Mouse (Mus musculus) neural tube, embryonic 12.5 days (tissue): Measurements from ENCODE around the gene Nub1. TPM values are rescaled to one million over a fixed set of nuclear protein-coding genes. Genes with fewer than 3 reads are reported as not detected.

Source experiments
- ATAC-seq: fragments of 200-750 bp; cut with Nextera tagmentation; 2 replicates; pipeline ENCODE4 v1.8.0; 2017; ENCODE audit warnings: low read depth, mild to moderate bottlenecking, moderate TSS enrichment, moderate library complexity; ENCODE audit not compliant: low FRiP score
- H3K27ac ChIP-seq: fragments of 300-500 bp; sonication (generic); 2 replicates; pipeline ENCODE4 v1.5.1; 2016
- H3K27me3 ChIP-seq: fragments of 300-500 bp; sonication (generic); replicated peaks from 2 replicates; pipeline ENCODE4 v1.6.1; 2016; ENCODE audit warnings: mild to moderate bottlenecking
- H3K36me3 ChIP-seq: fragments of 300-500 bp; sonication (generic); 2 replicates; pipeline ENCODE4 v1.6.1; 2016; ENCODE audit warnings: mild to moderate bottlenecking
- H3K4me1 ChIP-seq: fragments of 300-500 bp; sonication (generic); 2 replicates; pipeline ENCODE4 v1.6.1; 2016
- H3K4me2 ChIP-seq: fragments of 300-500 bp; sonication (generic); replicated peaks from 2 replicates; pipeline ENCODE4 v1.6.1; 2016; ENCODE audit warnings: mild to moderate bottlenecking
- H3K4me3 ChIP-seq: fragments of 300-500 bp; sonication (generic); 2 replicates; pipeline ENCODE4 v1.5.1; 2016
- H3K9ac ChIP-seq: fragments of 300-500 bp; sonication (generic); 2 replicates; pipeline ENCODE4 v1.6.1; 2016; ENCODE audit warnings: mild to moderate bottlenecking
- H3K9me3 ChIP-seq: fragments of 300-500 bp; sonication (generic); 2 replicates; pipeline ENCODE4 v1.6.1; 2016; ENCODE audit warnings: mild to moderate bottlenecking
- WGBS: fragments of 180-500 bp; shearing (Covaris S2); methylation state at CpG from one replicate; pipeline ENCODE4 v1.1.7; 2016; 5-methylcytosine and 5-hydroxymethylcytosine counted together
- polyA plus RNA-seq: library from polyadenylated mRNA; unstranded; fragments of >200 nt; fragmentation: Nextera tagmentation; extraction: Ambion mirVana; gene quantifications from 2 replicates; pipeline ENCODE4 v1.2.1, GENCODE M21; 2016

Nub1 gene
- polyA plus RNA-seq, 1 experiment from 2014 or later, result 44.2 TPM

DNA sequence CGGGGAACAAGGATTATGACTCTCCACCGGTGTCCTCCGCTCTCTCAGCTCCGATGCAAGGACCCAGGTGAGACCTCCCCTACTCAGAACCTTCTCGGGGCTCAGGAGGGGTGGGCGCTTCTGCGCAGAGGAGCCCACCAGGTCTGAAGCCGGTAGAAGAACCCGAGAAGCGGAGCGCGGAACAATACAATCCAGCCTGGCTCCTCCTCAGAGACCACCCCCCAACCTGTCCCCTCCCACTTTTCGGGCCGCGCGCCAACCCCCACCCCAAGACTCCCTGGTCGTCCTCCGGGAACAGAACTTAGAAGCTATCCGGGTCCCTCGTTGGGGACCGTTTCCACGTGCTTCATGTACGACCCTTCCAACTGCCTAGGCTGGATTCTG, 45.1 kb downstream of the Nub1 start, which contains the start of gene Wdr86:
Gene Wdr86, minus strand, starts transcription at position 240 of the 384 bp plus-strand sequence.
- Histone ChIP-seq H3K4me3 (peak within 1 kb of the TSS; percentile 42), H3K4me2 (peak within 1 kb of the TSS; percentile 64), H3K4me1 (peaks cover 25% of the 10 kb centered on the region), H3K27me3 (peaks cover 39% of the 10 kb centered on the region), H3K9me3 (no peaks in the 10 kb centered on the region), H3K9ac (peak within 1 kb of the TSS; percentile 49; the same call in 1 of the 2 replicates), H3K36me3 (no peaks in the 10 kb centered on the region), H3K27ac (no peak within 1 kb of the TSS)
- no peak for ATAC-seq
- WGBS, result under 1% methylated on average over 23 of the region's 23 CpGs

DNA sequence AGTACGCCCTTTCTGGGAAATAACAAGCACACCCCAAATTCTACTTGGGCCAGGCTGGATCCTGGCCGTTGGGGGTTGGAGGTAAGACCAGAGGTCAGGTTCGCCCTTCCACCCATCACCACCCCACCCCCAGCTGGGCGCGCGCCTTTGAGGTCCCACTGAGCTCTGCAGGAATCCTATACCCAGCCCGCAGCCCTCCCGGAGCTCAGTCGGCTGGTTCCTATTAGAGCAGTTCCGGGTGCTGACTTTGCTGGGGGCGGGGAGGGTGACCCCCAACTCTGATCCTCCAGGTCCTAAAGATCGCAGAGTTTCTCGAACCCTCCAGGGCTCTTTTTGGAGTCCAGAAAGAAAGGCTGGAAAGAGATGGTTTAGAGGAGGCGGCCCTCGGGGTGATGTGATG, 45.7 kb downstream of the Nub1 start:
- WGBS, result 3% methylated on average over 15 of the region's 15 CpGs
- no peak for ATAC-seq
- Histone ChIP-seq H3K36me3 (no peaks in the 10 kb centered on the region), H3K9ac (no peak overlapping the region), H3K27ac (no peak overlapping the region), H3K4me2 (peak overlapping the region; percentile 64), H3K4me1 (peaks cover 25% of the 10 kb centered on the region), H3K4me3 (peak overlapping the region; percentile 42), H3K9me3 (no peaks in the 10 kb centered on the region), H3K27me3 (peaks cover 39% of the 10 kb centered on the region)

DNA sequence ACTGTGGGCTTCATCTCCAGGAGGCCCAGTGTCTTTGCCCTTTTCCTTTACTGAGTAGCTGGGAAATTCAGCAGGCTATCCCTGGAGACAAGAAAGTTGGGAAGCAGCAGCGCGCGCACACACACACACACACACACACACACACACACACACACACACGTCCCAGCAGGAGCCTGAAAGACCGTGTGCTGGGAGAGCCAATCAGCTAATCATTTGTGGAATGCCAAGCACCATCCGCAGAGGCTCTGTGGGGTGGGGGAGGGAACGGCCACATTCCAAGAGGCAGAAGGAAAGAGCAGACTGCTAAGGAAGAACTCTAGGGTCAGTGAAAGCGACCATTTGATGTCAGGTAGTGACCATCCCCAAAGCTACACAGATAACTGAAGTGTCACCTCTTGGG, 47.8 kb downstream of the Nub1 start:
- 2% methylated on average over 8 of the region's 8 CpGs for WGBS
- Histone ChIP-seq H3K9ac (no peak overlapping the region), H3K27me3 (peaks cover 39% of the 10 kb centered on the region), H3K27ac (no peak overlapping the region), H3K4me3 (no peak overlapping the region), H3K4me2 (no peak overlapping the region), H3K36me3 (no peaks in the 10 kb centered on the region), H3K4me1 (peaks cover 25% of the 10 kb centered on the region), H3K9me3 (no peaks in the 10 kb centered on the region)
- ATAC-seq, result no peak

DNA sequence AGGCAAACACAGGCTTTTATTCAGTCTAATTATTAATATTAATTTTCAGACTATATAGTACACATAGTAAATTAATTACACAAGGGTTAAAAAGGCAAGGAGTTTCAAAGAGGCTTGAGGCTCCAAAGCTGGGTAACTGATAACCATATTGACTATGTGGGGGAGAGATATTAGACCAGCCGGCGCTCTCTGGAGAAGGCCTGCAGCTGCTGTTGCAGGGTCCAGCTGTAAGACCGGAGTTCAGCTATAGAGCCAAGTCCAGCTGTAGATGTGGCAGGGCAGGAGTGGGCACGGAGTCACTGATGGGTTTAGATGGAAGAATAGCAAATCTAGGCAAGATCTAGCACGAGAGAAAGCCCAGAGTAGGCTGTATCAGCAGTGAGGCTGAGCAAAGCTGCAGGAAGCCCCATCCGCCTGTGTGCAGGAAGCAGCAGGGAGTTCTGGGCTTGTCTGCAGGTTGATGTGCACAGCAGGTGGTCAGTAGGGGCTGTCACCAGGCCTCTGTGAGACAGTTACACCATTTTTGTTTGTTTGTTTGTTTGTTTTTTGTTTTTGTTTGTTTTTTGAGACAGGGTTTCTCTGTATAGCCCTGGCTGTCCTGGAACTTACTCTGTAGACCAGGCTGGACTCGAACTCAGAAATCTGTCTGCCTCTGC, 48.6 kb downstream of the Nub1 start:
- peaks cover 25% of the 10 kb centered on the region for H3K4me1 ChIP-seq
- no peak overlapping the region for H3K4me3 ChIP-seq
- no peak for ATAC-seq
- no peak overlapping the region for H3K9ac ChIP-seq
- no peak overlapping the region for H3K27ac ChIP-seq
- H3K27me3 ChIP-seq, result peaks cover 34% of the 10 kb centered on the region
- no peaks in the 10 kb centered on the region for H3K36me3 ChIP-seq
- WGBS, result 71% methylated on average over 7 of the region's 7 CpGs
- no peaks in the 10 kb centered on the region for H3K9me3 ChIP-seq
- H3K4me2 ChIP-seq, result no peak overlapping the region

DNA sequence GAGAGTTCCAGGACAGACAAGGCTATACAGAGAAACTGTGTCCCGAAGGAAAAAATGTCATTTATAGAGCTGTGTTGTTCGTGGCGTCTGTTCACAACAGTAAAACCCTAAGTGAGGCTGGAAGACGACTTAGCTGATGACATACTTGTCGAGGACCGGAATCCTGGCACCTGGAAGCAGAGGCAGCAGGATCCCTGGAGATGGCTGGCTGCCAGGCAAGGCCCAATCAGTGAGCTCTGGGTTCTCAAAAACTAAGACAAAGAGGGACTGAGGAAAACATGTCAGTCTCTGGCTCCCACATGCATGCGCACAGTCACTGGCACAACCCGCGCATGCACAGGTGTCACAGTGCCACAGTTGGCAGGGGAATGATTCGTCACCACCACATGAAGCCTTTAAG, 52.3 kb downstream of the Nub1 start:
- Histone ChIP-seq H3K4me1 (peaks cover 10% of the 10 kb centered on the region; the same call in 1 of the 2 replicates), H3K4me3 (no peak overlapping the region), H3K27ac (no peak overlapping the region), H3K4me2 (no peak overlapping the region), H3K27me3 (no peaks in the 10 kb centered on the region), H3K9ac (no peak overlapping the region), H3K9me3 (no peaks in the 10 kb centered on the region), H3K36me3 (no peaks in the 10 kb centered on the region)
- no peak for ATAC-seq
- 93% methylated on average over 10 of the region's 10 CpGs for WGBS

DNA sequence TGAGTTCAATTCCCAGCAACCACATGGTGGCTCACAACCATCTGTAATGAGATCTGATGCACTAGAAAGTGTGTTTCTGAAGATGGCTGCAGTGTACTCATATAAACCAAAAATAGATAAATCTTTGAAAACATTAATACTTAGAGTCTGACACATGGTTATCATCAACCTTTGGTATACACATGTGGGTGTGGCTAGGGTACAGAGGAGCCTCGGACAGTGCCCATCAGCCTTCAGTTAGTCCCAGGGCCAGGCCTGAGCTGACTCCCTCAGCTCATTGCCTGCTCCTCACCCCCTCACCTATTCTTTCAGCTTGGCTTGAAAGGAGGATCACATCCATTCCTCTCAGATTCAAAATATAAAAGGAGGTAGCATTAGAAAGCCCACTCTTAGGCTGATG, 53.2 kb downstream of the Nub1 start:
- 85% methylated on average over 1 of the region's 1 CpGs for WGBS
- no peak for ATAC-seq

DNA sequence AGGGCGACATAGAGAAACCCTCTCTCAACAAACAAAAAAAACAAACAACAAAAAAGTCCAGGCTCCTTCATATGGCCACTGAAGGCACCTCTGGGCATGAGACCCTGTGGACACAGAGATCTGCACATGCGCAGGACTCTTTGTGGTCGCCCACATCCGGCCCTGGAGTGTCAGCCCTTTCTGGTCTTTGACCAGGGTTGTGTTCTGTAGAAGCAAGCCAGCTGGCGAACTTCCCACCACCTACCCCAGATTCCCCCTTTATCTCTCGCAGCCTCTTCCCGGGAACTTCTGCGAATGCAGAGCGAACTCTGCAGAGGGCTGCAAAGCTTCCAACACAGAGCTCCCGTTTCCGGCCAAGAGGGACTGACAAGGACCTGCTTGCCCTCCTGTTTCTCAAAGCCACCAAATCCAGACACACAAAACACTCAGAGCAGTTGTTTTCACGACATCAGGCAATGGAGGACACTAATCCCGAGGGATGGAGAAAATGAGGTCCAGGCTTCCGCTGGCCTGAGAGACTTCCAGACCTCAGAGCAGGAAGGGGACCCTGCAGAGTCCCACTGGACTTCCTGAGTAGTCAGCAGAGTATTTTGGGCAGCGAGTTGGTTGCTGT, 53.9 kb downstream of the Nub1 start:
- Histone ChIP-seq H3K27me3 (no peaks in the 10 kb centered on the region), H3K36me3 (no peaks in the 10 kb centered on the region), H3K27ac (no peak overlapping the region), H3K4me3 (no peak overlapping the region), H3K9me3 (no peaks in the 10 kb centered on the region), H3K9ac (no peak overlapping the region), H3K4me1 (no peaks in the 10 kb centered on the region), H3K4me2 (no peak overlapping the region)
- WGBS, result 74% methylated on average over 15 of the region's 15 CpGs
- ATAC-seq, result no peak

More for the DNA sequence above, 53.2 kb downstream of the Nub1 start:
- Histone ChIP-seq H3K27me3 (no peaks in the 10 kb centered on the region), H3K9ac (no peak overlapping the region), H3K4me2 (no peak overlapping the region), H3K27ac (no peak overlapping the region), H3K4me1 (0 out of 2 replicates have a peak, but pooled peaks cover under 1% of the 10 kb centered on the region), H3K9me3 (no peaks in the 10 kb centered on the region), H3K36me3 (no peaks in the 10 kb centered on the region), H3K4me3 (no peak overlapping the region)

DNA sequence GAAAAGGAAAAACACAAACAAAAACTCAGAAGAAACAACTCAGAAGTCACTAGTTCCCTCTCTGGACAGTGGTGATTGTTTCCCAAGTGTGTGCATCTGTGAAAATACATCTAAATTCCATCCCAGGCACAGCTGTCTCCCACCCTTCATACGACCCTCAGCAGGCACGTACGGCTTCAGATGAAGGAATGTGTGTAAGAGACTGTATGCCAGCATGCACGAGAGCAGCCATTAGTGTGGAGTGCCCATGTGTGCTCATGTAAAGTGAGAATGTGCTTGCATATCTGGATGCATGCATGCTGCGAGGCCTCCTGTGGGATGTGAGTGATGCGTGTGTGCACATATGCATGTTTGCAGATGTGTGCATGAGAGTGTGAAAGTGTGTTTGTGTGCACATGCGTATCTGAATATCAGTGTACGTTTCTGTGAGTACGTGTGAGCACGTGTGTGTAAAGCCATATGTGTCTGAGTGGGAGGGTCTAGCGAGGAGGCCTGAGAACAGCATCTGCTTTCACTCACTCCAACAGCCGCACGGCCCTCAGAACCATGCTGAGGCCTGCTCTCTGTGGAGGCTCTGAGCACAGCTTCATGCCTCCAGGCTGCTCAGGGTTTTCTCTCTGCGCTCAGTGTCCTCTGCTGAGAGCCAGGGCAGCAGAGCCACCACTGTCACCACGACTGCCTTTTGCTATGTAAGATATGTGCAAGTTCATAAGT, 56.0 kb downstream of the Nub1 start:
- no peak overlapping the region for H3K4me2 ChIP-seq
- no peaks in the 10 kb centered on the region for H3K27me3 ChIP-seq
- H3K9ac ChIP-seq, result no peak overlapping the region
- no peaks in the 10 kb centered on the region for H3K4me1 ChIP-seq
- H3K9me3 ChIP-seq, result no peaks in the 10 kb centered on the region
- no peak overlapping the region for H3K4me3 ChIP-seq
- no peak overlapping the region for H3K27ac ChIP-seq
- H3K36me3 ChIP-seq, result no peaks in the 10 kb centered on the region
- no peak for ATAC-seq
- WGBS, result 79% methylated on average over 15 of the region's 15 CpGs

DNA sequence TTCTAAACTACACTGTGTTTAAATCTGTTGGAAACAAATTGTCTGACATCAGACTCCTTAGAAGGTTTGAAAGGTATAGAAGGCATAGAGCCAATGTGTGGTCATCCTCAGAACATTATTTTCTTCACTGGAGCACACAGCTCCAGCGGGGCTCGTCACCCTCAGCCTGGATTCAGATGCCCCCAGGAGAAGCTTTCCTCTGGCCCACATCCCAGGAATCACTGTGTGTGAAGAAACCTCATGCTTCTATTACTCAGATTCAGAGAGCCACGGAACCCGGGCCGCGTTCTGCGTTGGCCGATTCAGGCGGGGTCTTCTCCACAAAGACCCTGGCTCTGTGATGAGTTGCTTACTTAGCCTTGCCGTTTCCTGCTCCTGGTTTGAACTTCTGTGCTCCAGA, 58.6 kb downstream of the Nub1 start:
- no peak for ATAC-seq
- H3K4me3 ChIP-seq, result no peak overlapping the region
- no peak overlapping the region for H3K4me2 ChIP-seq
- H3K4me1 ChIP-seq, result peaks cover 9% of the 10 kb centered on the region
- 95% methylated on average over 10 of the region's 10 CpGs for WGBS
- H3K9ac ChIP-seq, result no peak overlapping the region
- no peaks in the 10 kb centered on the region for H3K9me3 ChIP-seq
- H3K27ac ChIP-seq, result no peak overlapping the region
- H3K27me3 ChIP-seq, result no peaks in the 10 kb centered on the region
- H3K36me3 ChIP-seq, result no peaks in the 10 kb centered on the region

DNA sequence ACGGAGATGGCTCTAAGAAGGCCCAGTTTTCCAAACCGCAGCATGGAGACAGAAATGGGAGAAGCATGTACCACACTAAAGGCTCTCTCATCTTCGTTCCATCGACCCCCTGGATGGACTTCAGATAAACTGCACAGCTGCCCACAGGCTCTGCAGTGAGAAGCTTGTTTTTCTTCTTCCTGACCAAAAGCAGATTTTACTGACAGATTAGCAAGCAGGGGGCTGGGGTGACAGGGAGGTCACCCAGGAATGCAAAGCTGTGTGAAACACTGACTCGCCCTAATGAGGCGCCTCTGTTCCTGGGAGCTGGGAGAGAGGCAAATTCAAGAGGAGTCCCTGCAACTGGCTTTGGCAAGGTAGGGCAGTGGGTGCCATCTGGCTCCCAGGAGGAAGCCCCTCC, 62.2 kb downstream of the Nub1 start:
- no peaks in the 10 kb centered on the region for H3K36me3 ChIP-seq
- 13% methylated on average over 6 of the region's 6 CpGs for WGBS
- peaks cover 26% of the 10 kb centered on the region for H3K4me1 ChIP-seq
- H3K27ac ChIP-seq, result no peak overlapping the region
- no peak overlapping the region for H3K4me3 ChIP-seq
- no peaks in the 10 kb centered on the region for H3K27me3 ChIP-seq
- H3K4me2 ChIP-seq, result no peak overlapping the region
- 0 out of 2 replicates have a peak overlapping the region, but pooled peaks have one; percentile 33 for H3K9ac ChIP-seq
- H3K9me3 ChIP-seq, result no peaks in the 10 kb centered on the region
- no peak for ATAC-seq

DNA sequence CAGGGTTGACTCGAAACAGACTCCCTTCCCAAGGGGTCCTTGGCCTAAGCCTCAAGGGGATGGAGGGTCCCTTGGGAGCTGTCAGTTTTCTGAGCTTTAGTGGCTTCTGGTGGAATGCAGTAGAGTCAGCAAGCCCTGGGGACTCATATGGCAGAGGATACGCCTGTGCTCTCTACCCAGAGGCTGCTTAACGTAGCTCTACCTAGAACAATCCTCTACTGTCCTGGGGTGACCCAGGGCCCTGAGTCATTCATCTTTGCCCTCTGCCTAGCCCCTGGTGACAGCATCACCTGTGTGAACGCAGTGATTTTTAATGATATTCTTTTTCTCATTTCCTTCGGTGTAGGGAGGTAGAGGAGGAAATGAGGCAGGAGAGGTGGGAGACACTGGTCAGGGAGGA, 64.4 kb downstream of the Nub1 start:
- Histone ChIP-seq H3K9me3 (no peaks in the 10 kb centered on the region), H3K4me1 (peaks cover 26% of the 10 kb centered on the region), H3K27ac (no peak overlapping the region), H3K27me3 (no peaks in the 10 kb centered on the region), H3K9ac (peak overlapping the region; percentile 67; the same call in 1 of the 2 replicates), H3K36me3 (no peaks in the 10 kb centered on the region), H3K4me2 (peak overlapping the region; percentile 89), H3K4me3 (peak overlapping the region; percentile 51; the same call in 1 of the 2 replicates)
- 54% methylated on average over 5 of the region's 5 CpGs for WGBS
- no peak for ATAC-seq
